Mouse (Mus musculus) brain, embryonic 14.5 days (tissue): ENCODE measurements around the gene Plcg2.

ENCODE experiments used
- CTCF ChIP-seq: fragments of 200-500 bp; IDR thresholded peaks from 2 replicates; pipeline ENCODE4 v1.5.1; 2012; ENCODE audit warnings: inconsistent platforms, mild to moderate bottlenecking, moderate library complexity, borderline replicate concordance; ENCODE audit not compliant: insufficient read depth, insufficient read length; ENCODE audit errors: extremely low read depth
- POLR2A ChIP-seq: fragments of 200-500 bp; IDR thresholded peaks from 2 replicates; pipeline ENCODE4 v1.6.1; 2012; ENCODE audit warnings: mild to moderate bottlenecking, inconsistent platforms, borderline replicate concordance; ENCODE audit not compliant: poor library complexity, insufficient read depth, insufficient read length, severe bottlenecking; ENCODE audit errors: extremely low read depth

GRCm38 (mm10) chr8:117470342-117470781, 27.7 kb upstream of the Plcg2 start:
- TF ChIP-seq CTCF (peak; percentile 22; the same call in 1 of the 2 replicates), POLR2A (peak; percentile 5; the same call in 1 of the 2 replicates)
